Mouse (Mus musculus) midbrain, embryonic 12.5 days (tissue): ENCODE results near the gene Vav3. TPM values are rescaled to one million over a fixed set of nuclear protein-coding genes. Genes with fewer than 3 reads are reported as not detected.
A peak's percentile ranks its signal among the peaks of the same experiment; 100 is the strongest.

Experiments
- ATAC-seq: fragments of 200-750 bp; cut with Nextera tagmentation; 2 replicates; pipeline ENCODE4 v1.8.0; 2017; ENCODE audit warnings: low read depth, moderate TSS enrichment, moderate library complexity; ENCODE audit not compliant: low FRiP score
- H3K27ac ChIP-seq: fragments of 300-500 bp; sonication (generic); replicated peaks from 2 replicates; pipeline ENCODE4 v1.5.1; 2016; ENCODE audit warnings: mild to moderate bottlenecking
- H3K27me3 ChIP-seq: fragments of 300-500 bp; sonication (generic); 2 replicates; pipeline ENCODE4 v1.6.1; 2016; ENCODE audit warnings: mild to moderate bottlenecking
- H3K36me3 ChIP-seq: fragments of 300-500 bp; sonication (generic); 2 replicates; pipeline ENCODE4 v1.6.1; 2016
- H3K4me1 ChIP-seq: fragments of 300-500 bp; sonication (generic); 2 replicates; pipeline ENCODE4 v1.6.1; 2016
- H3K4me2 ChIP-seq: fragments of 300-500 bp; sonication (generic); replicated peaks from 2 replicates; pipeline ENCODE4 v1.6.1; 2016; ENCODE audit warnings: mild to moderate bottlenecking, moderate library complexity
- H3K4me3 ChIP-seq: fragments of 300-500 bp; sonication (generic); 2 replicates; pipeline ENCODE4 v1.5.1; 2016; ENCODE audit warnings: mild to moderate bottlenecking
- H3K9ac ChIP-seq: fragments of 300-500 bp; sonication (generic); replicated peaks from 2 replicates; pipeline ENCODE4 v1.6.1; 2016; ENCODE audit warnings: mild to moderate bottlenecking, moderate library complexity
- H3K9me3 ChIP-seq: fragments of 300-500 bp; sonication (generic); 2 replicates; pipeline ENCODE4 v1.6.1; 2016; ENCODE audit warnings: mild to moderate bottlenecking
- WGBS: fragments of 180-500 bp; shearing (Covaris S2); methylation state at CpG from one replicate; pipeline ENCODE4 v1.1.7; 2016; 5-methylcytosine and 5-hydroxymethylcytosine counted together
- polyA plus RNA-seq: library from polyadenylated mRNA; unstranded; fragments of >200 nt; fragmentation: Nextera tagmentation; extraction: Ambion mirVana; gene quantifications from 2 replicates; pipeline ENCODE4 v1.2.1, GENCODE M21; 2016

The Vav3 gene
- polyA plus RNA-seq, 1 experiment from 2014 or later, result 27.4 TPM

DNA sequence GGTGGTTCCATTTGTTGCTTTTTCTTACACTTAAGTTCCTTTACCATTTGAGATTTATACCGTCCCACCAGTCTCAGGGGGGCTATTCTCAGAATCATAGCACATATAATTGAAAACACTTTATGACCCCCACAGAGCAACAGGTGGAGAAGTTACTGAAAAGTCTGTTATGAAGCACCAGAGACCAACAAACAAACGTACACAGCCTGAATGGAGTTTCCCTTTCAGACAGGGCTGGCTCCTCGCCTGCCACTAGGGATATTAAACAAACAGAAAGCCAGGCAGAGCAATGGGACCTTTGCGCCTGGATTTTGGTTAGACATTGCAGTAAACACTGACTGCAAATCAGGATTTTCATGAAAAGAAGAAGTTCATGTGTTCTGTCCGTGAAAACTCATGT lies 341.4 kb downstream of the Vav3 start:
- Histone ChIP-seq H3K4me3 (no peak overlapping the region), H3K9ac (no peak overlapping the region), H3K9me3 (no peaks in the 10 kb centered on the region), H3K27me3 (no peaks in the 10 kb centered on the region), H3K27ac (no peak overlapping the region), H3K36me3 (no peaks in the 10 kb centered on the region), H3K4me1 (0 out of 2 replicates have a peak, but pooled peaks cover 4% of the 10 kb centered on the region), H3K4me2 (no peak overlapping the region)
- no peak for ATAC-seq
- 86% methylated on average over 5 of the region's 5 CpGs for WGBS

DNA sequence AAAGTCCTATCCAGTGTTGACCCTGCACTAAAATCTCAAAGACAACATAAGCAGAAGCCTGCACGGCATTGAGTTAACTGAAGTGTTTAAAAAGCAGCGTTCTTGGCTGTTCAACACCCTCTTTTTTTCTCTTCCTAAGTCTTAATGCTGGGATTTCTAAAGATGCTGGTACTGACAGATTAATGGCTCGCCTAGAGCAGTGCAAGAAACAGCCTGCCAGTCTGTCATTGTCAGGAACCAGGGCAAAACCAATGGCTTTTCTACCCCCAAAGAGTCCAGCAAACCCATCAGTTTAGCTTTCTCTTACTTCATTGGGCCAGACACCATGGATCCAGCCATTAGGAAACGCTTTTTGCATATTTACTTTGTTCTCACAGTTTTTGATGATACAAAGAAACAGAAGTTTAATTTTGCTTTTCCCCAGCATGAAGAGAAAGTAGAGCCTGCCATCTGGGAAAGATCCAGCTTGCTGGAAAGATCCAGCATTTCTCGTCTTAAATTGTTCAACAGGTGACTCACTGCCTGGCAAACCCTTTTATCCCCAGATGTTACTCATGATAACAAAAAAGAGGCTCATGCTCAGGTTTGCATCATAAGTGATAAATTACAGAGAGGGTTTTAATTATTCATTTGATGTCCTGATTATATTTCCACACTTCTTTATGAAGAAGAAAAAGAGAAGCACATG lies 343.3 kb downstream of the Vav3 start:
- H3K27ac ChIP-seq, result no peak overlapping the region
- ATAC-seq, result no peak
- no peaks in the 10 kb centered on the region for H3K36me3 ChIP-seq
- no peaks in the 10 kb centered on the region for H3K9me3 ChIP-seq
- no peak overlapping the region for H3K4me3 ChIP-seq
- 0 out of 2 replicates have a peak, but pooled peaks cover 4% of the 10 kb centered on the region for H3K4me1 ChIP-seq
- 81% methylated on average over 5 of the region's 5 CpGs for WGBS
- no peak overlapping the region for H3K4me2 ChIP-seq
- H3K9ac ChIP-seq, result no peak overlapping the region
- no peaks in the 10 kb centered on the region for H3K27me3 ChIP-seq

DNA sequence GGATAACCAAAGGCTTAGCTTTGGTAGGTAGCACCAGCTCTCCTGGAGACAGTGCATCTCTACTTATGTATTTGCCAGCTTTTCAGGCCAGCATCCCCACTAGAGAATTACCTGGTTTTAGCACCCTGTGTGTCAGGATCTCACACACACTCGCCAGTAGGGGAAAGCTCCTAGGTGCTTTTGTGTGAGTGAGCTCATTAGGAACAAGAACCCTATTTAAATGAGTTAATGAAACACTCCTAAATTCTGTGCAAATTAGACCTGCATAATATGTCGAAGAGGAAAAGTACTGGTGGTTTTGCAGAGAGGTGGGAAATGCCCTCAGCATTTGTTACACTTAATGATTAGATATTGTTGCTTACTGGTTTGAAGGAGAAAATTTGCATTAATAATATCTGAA lies 350.1 kb downstream of the Vav3 start:
- Histone ChIP-seq H3K4me1 (0 out of 2 replicates have a peak, but pooled peaks cover 6% of the 10 kb centered on the region), H3K4me2 (no peak overlapping the region), H3K27me3 (no peaks in the 10 kb centered on the region), H3K4me3 (no peak overlapping the region), H3K36me3 (no peaks in the 10 kb centered on the region), H3K27ac (no peak overlapping the region), H3K9ac (no peak overlapping the region), H3K9me3 (no peaks in the 10 kb centered on the region)
- 68% methylated on average over 2 of the region's 2 CpGs for WGBS
- ATAC-seq, result no peak

DNA sequence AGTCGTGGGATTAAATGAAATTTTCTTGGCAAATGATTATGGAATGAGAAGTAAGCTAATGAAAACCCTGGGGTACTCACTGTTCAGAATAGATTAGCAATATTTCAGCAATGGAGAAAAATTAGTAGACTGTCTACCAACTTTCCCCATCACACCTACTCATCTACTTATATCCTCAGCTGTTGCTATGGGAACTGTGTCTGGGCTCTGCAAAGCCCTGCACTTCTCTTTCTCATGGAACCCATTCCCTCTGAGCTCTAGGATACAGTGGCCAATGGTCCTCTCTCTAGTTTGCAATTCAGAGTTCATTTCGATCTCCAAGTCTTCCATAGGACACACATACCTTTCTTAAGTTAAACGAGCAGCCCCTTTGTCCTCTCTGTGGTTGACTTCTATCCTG lies 352.2 kb downstream of the Vav3 start:
- Histone ChIP-seq H3K27ac (no peak overlapping the region), H3K36me3 (no peaks in the 10 kb centered on the region), H3K4me1 (0 out of 2 replicates have a peak, but pooled peaks cover 2% of the 10 kb centered on the region), H3K27me3 (no peaks in the 10 kb centered on the region), H3K9me3 (no peaks in the 10 kb centered on the region), H3K4me3 (no peak overlapping the region), H3K4me2 (no peak overlapping the region), H3K9ac (no peak overlapping the region)
- 90% methylated on average over 3 of the region's 3 CpGs for WGBS
- no peak for ATAC-seq

DNA sequence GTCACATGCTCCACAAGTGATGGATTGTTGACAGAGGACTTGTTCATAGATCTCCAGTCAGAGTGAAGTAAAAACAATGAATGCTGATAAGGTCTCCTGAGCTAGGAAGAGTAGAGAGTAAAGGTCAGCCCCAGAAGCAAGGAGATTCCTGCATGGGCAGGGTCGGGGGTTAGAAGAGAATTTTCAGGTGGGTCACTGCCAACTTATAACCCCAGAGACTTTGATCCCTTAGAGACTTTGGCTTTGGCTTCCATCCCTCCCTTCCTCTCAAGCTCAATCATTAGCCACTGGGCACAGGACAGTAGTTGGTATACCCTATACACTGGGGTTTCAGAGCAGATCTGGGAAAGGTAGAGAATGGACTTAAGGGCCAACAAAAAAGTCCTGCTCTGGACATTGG lies 360.8 kb downstream of the Vav3 start:
- Histone ChIP-seq H3K9me3 (no peaks in the 10 kb centered on the region), H3K27me3 (no peaks in the 10 kb centered on the region), H3K4me1 (no peaks in the 10 kb centered on the region), H3K27ac (no peak overlapping the region), H3K9ac (no peak overlapping the region), H3K36me3 (no peaks in the 10 kb centered on the region), H3K4me2 (no peak overlapping the region), H3K4me3 (no peak overlapping the region)
- no peak for ATAC-seq
- 71% methylated on average over 1 of the region's 1 CpGs for WGBS

DNA sequence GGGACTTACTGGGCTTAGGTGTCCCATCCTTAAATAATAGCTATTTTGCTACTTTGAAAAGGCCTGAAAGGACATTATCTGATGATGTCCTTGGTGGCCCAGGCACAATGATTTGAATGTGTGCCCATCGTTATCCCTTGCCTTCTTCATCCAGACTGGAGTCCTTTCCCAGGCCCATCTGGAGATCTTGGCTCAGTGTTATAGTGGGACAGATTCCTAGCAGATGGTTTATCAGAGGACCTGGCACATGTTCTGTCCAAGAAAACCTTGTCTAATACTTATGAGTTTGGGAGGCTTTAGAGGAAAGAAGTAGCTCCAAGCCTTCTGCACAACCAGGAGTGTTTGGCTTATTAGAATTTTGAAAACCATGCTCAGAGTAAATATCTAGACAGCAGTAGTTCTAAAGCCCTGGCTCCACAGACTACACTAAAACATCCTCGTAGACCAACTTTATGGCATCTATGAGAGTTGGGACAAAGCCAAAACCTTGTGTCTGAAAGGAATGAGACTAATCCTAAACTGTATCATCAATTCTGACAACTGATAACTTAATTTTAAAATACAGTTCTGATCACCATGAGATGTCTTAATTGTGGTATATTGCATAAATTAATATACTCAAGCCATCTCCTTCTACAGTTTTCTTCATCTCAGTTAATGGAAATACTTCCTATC lies 367.5 kb downstream of the Vav3 start:
- Histone ChIP-seq H3K9ac (no peak overlapping the region), H3K36me3 (no peaks in the 10 kb centered on the region), H3K4me3 (no peak overlapping the region), H3K4me1 (no peaks in the 10 kb centered on the region), H3K9me3 (no peaks in the 10 kb centered on the region), H3K27ac (no peak overlapping the region), H3K27me3 (no peaks in the 10 kb centered on the region), H3K4me2 (no peak overlapping the region)
- WGBS, result 88% methylated on average over 2 of the region's 2 CpGs
- ATAC-seq, result no peak

DNA sequence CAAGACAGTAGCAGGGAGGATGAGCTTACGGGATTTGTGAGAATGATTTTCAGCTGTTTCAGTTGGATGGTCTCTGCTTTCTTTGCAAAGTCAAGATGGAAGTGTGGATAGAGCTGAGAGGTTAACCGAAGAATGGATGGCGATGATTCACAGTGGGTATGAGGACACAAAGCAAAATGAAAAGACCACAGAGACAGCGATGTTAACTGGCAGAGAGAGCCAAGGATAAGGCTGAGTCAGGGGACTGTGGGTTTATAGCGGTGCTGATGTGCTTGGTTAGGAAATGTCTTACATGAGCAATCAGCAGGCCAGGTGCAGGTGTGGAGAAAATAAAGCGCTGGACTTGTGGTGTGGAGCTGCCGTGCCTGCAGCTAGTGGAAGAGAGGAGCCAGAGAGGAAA lies 371.3 kb downstream of the Vav3 start:
- Histone ChIP-seq H3K4me2 (no peak overlapping the region), H3K4me1 (no peaks in the 10 kb centered on the region), H3K4me3 (no peak overlapping the region), H3K27me3 (no peaks in the 10 kb centered on the region), H3K27ac (no peak overlapping the region), H3K9me3 (no peaks in the 10 kb centered on the region), H3K9ac (no peak overlapping the region), H3K36me3 (no peaks in the 10 kb centered on the region)
- 88% methylated on average over 7 of the region's 7 CpGs for WGBS
- ATAC-seq, result no peak

DNA sequence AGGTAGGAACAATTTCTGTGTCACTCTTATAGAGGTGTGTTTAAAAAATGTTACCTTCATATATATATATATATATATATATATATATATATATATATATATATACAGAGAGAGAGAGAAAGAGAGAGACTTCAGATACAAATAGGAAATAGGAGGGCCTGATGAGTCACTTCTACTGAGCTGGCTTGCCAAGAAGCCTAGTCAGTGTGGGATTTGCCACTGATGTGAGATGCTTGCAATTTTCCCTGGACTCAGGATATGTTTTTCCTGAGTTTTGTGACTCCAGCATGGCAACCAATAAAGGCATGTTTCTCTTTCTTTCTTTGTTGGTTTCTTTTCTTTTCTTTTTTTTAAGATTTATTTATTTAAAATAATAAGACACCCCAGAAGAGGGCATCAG lies 374.0 kb downstream of the Vav3 start:
- ATAC-seq, result no peak
- H3K4me1 ChIP-seq, result no peaks in the 10 kb centered on the region
- H3K27ac ChIP-seq, result no peak overlapping the region
- no peak overlapping the region for H3K4me3 ChIP-seq
- no peaks in the 10 kb centered on the region for H3K27me3 ChIP-seq
- no peak overlapping the region for H3K9ac ChIP-seq
- no peak overlapping the region for H3K4me2 ChIP-seq
- H3K9me3 ChIP-seq, result no peaks in the 10 kb centered on the region
- no peaks in the 10 kb centered on the region for H3K36me3 ChIP-seq

DNA sequence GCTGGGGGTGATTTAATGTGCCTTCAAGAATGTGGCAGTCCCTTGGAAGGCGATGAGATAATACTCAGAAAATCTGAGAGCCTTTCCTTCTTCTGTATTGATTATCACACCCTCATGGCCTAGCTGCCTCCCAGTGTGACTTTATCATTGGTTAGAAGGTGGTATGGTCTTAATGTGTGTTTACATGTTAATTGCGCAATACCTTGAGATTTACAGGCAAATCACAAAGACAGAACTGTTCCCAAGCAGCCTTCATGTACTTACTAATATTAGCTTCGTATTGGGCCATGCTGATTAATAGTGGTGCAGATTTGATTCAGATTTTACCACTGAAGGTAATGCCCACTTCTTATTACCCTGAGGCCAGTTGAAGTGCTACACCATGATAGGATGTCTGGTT lies 381.3 kb downstream of the Vav3 start:
- Histone ChIP-seq H3K4me2 (no peak overlapping the region), H3K36me3 (no peaks in the 10 kb centered on the region), H3K9me3 (no peaks in the 10 kb centered on the region), H3K27me3 (no peaks in the 10 kb centered on the region), H3K9ac (no peak overlapping the region), H3K4me3 (no peak overlapping the region), H3K4me1 (no peaks in the 10 kb centered on the region), H3K27ac (no peak overlapping the region)
- ATAC-seq, result no peak
- 90% methylated on average over 3 of the region's 3 CpGs for WGBS

DNA sequence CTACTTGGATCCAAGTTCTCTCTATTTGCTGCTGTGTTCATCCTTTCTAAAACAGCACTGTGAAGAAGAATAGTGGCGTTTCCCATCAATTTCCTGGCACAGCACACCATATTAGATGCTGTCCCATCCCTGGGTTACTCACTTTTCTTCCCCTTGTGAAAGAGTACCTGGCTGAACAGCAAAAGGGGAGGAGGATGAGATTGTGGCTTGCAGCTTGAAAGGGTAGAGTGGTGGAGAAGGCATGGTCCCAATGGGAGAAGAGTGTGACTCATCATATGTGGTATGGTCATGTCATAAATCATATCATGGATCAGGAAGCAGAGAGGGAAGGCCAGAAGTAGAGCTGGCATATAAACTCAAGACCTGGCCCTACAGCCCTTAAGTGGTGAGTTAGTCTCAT lies 386.3 kb downstream of the Vav3 start:
- no peak for ATAC-seq
- Histone ChIP-seq H3K27ac (no peak overlapping the region), H3K27me3 (no peaks in the 10 kb centered on the region)

DNA sequence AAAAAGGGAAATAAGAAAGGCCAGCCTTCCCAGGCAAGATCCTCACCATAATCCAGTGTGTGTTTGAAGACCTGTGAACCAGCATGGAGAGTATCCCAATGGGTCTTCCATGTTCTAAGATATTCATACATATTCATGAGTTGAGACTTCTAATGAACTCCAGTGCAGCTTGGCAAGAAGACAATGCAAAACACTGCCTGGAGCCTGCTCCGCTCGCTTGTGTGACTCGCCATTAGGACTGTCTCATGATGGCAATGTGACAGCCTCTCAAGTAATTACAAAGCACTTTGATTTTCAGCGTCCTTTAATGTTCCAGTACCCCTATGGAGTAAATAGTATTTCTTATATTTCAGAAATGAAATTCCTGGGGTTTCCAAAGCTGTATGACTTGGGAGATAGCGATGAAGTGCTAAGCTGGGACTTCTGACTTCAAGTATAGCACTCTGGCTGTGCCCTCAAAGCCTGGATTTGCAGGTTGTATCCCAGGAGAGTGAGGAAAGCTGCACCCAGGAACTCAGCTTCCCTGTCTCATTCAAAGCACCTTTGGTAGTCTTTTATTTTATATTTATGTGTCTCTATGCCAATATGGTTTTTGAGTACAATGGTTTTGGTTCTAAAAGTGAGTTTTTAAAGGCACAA lies 391.3 kb downstream of the Vav3 start:
- Histone ChIP-seq H3K4me2 (no peak overlapping the region), H3K27ac (peak overlapping the region; percentile 21), H3K9ac (no peak overlapping the region), H3K4me1 (peaks cover 24% of the 10 kb centered on the region), H3K36me3 (no peaks in the 10 kb centered on the region), H3K27me3 (no peaks in the 10 kb centered on the region), H3K9me3 (no peaks in the 10 kb centered on the region), H3K4me3 (no peak overlapping the region)
- peak; percentile 82 for ATAC-seq
- WGBS, result 51% methylated on average over 5 of the region's 5 CpGs

More for the DNA sequence above, 386.3 kb downstream of the Vav3 start:
- no peak overlapping the region for H3K4me3 ChIP-seq
- WGBS, result 81% methylated on average over 1 of the region's 1 CpGs
- no peak overlapping the region for H3K9ac ChIP-seq
- no peak overlapping the region for H3K4me2 ChIP-seq
- H3K36me3 ChIP-seq, result no peaks in the 10 kb centered on the region
- peaks cover 7% of the 10 kb centered on the region for H3K4me1 ChIP-seq
- H3K9me3 ChIP-seq, result no peaks in the 10 kb centered on the region

DNA sequence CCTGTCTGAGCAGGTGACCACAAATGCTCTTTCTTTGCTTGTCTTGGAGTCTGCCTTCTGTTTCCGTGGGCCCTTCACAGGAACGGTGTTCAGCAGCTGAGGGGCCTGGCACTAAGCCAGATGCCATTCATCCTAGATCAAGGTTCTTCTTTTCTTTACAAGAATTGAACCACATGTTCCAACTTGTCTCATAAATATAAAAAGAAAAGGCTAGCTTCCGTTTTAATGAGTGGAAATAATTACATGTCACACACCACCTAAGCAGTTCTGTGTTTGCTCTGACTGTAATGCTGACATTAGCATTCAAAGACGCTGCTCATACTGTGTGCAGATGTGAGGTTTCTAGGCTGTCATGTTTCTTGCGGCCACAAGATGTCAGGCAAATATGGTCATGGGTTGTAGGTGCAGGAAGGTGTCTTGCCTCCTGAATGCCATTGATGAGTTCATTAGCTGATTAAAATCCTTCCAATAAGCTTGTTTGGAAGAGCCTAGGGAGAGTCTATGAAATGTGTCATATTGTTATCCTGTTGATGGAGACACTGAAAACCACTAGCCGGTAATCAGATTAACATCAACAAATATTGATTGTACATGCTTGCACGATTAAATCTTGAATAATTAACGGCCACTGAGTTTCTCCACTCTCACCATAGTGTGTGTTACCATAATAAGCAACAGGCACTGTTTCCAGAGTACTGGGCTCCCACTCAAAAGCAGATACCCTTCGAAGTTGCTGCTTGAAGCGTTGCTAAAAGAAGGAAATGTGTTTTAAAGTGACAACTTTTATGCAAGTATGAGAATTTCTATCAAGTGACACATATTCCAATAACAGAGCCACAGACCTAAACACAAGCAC lies 392.1 kb downstream of the Vav3 start:
- H3K27me3 ChIP-seq, result no peaks in the 10 kb centered on the region
- no peaks in the 10 kb centered on the region for H3K9me3 ChIP-seq
- no peaks in the 10 kb centered on the region for H3K36me3 ChIP-seq
- no peak overlapping the region for H3K4me3 ChIP-seq
- peak overlapping the region; percentile 21 for H3K27ac ChIP-seq
- H3K4me1 ChIP-seq, result peaks cover 24% of the 10 kb centered on the region
- H3K4me2 ChIP-seq, result no peak overlapping the region
- 52% methylated on average over 10 of the region's 10 CpGs for WGBS
- peak; percentile 83 for ATAC-seq
- no peak overlapping the region for H3K9ac ChIP-seq
